Mouse (Mus musculus): ENCODE measurements around the gene Olfr767.

DNA sequence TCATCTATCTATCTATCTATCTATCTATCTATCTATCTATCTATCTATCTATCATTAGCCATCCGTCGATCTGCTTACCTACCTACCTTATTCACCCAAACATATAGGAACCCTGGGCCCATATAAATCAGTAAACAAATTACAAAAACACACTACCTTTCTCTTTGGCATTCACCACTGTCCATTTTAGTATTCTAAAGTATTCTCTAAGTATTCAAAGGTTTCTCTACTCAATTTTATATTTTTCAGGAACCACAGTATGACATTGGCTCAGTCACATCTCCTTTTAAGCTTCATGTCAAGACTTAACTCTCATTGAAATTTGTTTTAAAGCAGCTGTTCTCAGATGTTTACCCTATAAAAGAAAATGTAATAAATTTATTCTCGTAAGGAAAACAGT lies 32.4 kb upstream of the Olfr767 start:
- TF ChIP-seq ZMIZ1 (IDR thresholded peaks at IDR 0.05; ENCODE audit: low read depth, low read length) (no peak), CTCF (IDR thresholded peaks at IDR 0.05 in 2 of 3, conservative IDR thresholded peaks at IDR 0.05 in 1 of 3; ENCODE audit: control insufficient read depth in 1 of 3, insufficient read depth in 1 of 3, low read depth in 2 of 3, low read length in 3 of 3, poor library complexity in 1 of 3, severe bottlenecking in 1 of 3) (no peak), ETS1 (IDR thresholded peaks at IDR 0.05; ENCODE audit: low read depth, low read length) (no peak), MYC (IDR thresholded peaks at IDR 0.05; ENCODE audit: low read depth, low read length) (no peak), EP300 (IDR thresholded peaks at IDR 0.05; ENCODE audit: low read depth in 1 of 2, low read length in 2 of 2) (no peak), POLR2A (IDR thresholded peaks at IDR 0.05; ENCODE audit: control insufficient read depth in 1 of 2, insufficient read depth in 1 of 2, low read depth in 1 of 2, low read length in 2 of 2, poor library complexity in 1 of 2) (no peak), TBP (IDR thresholded peaks at IDR 0.05; ENCODE audit: low read depth, low read length) (no peak), NRF1 (IDR thresholded peaks at IDR 0.05; ENCODE audit: insufficient read depth, low read depth, low read length, poor library complexity, severe bottlenecking) (no peak)

Data from MEL (cell line).